Mouse (Mus musculus): ENCODE data around the gene Smurf2.
"Not testable (repeated sequence)": the region's sequence is repeated elsewhere in the genome, so short reads cannot be mapped to it uniquely, and the experiment has no call there.

Smurf2 gene

DNA sequence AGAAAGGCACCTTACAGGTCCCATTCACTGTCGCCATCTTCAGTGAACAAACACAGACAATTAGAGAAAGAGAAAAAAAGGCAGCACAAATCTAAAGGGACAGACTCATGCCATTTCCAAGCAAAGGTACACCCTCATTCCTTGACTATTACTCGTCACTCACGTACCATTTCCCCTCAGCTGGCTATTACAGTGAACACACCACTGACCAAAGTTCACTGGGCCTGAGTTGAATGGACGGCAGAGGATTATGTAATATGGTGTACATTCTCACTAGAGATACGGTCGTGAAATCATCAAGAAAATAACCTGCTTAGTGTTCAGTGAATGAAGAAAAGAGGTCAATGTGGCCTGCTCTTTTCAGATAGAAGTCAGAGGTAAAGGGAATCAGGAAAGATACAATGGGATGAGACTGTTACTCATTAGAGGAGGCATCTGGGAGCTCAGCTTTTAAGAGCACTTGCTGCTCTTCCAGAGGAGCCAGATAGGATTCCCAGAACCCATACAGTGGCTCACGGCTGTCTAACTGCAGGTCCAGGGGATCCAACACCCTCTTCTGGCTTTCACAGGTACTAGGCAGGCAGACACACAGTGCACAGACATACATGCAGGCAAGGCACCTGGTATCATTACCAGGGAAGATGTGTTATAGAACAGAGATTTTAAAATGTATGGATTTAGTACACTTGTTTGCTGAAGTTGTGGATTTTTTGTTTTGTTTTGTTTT lies 107.9 kb downstream of the Smurf2 start:
- no peak for DNase-seq (ENCODE audit: low spot score)

DNA sequence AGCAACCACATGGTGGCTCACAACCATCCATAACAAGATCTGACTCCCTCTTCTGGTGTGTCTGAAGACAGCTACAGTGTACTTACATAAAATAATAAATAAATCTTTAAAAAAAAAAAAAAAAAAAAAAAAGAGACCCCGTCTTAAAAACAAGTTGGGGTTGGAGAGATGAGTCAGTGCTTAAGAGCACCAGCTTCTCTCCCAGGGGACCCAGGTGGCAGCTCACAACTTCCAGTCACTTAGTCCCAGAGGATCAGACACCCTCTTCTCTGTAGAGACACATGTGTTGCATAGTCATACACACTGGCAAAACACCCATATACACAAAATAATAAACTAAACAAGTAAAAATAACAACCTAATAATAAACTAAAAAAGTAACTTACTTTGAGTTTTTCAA lies 113.1 kb downstream of the Smurf2 start:
- not testable (repeated sequence) for DNase-seq (ENCODE audit: low spot score)

DNA sequence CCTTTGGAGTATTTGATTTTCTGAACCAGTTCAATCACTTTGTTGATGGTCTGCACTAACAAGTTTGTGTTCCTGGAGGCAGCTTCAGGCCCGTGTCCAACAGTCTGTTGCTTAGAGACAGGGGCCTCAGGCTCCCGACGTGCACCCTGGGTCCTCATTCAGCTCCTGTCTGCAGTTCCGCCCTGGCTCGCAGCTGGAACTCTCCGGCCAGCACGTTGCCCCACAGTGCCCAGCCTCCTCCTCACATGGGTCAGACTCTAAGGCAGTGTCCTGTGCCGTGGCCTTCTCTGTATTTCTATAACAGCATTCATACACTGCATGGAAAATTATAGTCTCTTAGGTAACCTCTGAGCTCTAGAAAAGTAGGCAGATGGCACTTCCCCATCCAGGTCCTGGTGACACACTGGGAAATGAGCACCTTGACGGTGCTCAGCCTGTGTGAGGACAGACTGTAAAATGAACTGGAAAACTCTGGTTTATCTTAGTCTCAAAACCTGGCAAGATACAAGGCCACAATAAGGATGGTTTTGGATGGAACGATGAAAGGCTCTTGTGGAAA lies 118.4 kb downstream of the Smurf2 start:
- no peak for DNase-seq (ENCODE audit: low spot score)

DNA sequence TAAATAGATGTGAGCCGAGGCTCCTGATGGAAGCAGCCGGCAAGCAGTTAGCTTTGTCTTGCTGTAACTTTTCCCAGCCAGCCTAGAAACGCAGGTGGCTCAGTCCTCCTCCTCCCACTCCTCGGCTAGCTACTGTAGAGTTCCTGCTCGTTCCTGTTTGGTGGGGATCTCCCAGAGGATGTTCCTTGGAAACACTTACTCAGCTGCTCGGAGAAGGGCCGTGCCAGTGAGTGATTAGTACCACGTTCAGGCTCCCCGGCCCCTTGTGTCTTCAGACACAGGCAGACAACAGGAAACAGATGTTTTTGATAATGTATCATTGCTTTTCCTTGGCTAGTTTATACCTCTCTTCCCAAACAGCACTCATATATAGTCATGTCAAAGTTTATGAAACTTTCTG lies 124.8 kb downstream of the Smurf2 start:
- no peak for DNase-seq (ENCODE audit: low spot score)

DNA sequence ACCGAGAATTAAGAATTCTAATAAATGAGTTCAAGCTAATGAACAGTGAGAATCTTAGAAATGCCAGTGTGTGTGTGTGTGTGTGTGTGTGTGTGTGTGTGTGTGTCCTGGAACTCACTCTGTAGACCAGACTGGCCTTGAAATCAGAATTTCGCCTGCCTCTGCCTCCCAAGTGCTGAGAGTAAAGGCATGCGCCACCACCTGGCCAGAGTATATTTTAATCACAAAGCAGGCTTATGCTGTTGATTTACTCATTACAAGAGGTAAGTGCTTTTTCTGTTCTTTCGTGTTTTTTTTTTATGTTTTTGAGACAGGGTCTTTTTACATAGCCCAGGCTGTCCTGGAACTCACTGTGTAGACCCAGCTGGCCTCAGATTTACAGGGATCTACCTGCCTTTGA lies 126.7 kb downstream of the Smurf2 start:
- no peak for DNase-seq (ENCODE audit: low spot score)

DNA sequence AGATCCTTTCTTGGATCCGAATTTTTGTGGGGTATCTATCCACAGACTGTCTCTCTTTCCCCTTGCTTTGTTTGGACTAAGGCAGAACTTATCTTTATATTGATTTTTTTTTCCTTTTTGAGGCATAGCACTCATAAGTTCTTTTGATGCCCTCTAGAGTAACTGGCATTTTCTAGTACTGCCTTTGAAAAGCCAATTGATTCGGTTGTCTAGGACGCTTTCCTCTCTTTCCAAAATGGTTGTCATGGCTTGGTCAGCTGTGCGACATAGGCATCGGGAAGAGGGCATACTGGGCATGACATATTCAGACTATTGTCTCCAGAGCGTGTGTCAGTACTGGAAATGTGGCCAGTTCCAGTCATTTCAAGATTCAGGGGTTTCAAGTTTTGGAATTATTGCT lies 130.9 kb downstream of the Smurf2 start:
- no peak for DNase-seq (ENCODE audit: low spot score)

DNA sequence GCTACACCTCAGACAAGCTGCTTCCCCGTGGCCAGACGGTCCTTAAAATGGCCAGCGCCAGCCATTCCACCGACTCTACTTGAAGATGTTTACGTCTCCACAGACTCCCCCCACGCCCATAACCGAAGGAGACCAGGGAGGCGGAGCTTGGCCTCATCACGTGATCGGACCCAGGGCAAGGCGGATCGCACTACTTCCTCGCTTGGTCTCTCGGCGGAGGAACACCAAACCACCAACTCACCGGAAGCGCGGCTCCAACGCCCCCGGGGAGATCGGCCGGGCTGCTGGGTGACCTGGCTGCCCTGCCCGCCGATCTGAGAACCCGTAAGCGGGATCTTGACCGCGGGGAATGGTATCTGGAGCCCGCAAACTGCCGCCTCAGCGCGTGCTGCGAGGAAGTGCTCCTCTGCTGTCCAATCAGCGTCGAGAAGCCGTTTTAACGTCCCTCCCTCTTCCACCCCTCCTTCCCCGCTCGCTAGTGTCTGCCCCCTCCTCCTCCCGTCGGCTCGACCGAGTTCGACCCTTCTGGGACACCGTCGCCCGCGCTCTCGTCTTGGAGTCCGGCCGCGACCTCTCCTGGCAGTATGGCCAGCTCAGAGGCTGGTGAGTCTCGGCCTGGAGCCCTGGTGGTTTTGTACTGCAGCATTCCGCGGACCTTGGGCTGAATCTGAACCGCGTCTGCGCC lies 131.6 kb downstream of the Smurf2 start, which contains the start of the genes Ddx5 and Cep95:
Gene Ddx5, minus strand, starts transcription at position 411 of the 685 bp plus-strand sequence.
Gene Cep95, plus strand, starts transcription at position 478 of the 685 bp plus-strand sequence.
- peak; percentile 94 for DNase-seq (ENCODE audit: low spot score)

DNA sequence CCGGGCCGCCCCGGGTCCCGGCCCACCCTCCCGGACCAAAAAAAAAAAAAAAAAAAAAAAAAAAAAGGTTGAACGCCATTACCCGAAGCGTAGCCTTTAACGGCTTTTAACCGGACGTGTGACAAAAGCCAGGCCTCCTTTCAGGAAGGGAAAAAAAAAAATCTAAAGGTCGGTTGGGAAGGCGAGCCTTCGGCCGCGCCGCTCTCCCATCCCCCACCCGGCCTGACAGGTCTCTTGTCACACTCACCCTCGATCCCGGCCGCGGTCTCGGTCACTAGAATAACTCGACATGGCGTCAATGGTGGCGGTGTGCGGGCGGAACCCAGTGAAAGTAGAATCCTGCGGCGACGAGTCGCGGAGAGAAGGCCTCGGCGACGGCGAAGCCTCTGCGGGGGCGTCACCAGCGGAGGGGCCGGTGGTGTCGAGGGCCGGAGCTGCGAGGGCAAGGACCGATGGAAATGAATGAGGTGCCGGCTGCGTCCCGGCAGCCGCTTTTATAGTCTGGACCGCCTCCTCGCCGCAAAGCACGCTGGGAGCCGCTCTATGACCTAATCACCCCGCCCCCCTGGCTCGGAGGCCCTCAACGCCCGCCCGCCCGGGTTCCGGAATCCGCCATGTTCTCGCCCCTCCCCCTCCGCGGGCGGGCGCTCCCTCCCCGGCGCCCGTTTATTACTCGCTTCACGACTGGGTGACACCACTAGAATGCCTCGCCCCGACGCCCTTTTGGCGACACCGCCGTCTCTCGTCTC lies 132.3 kb downstream of the Smurf2 start:
- DNase-seq (ENCODE audit: low spot score) = peak; percentile 99

DNA sequence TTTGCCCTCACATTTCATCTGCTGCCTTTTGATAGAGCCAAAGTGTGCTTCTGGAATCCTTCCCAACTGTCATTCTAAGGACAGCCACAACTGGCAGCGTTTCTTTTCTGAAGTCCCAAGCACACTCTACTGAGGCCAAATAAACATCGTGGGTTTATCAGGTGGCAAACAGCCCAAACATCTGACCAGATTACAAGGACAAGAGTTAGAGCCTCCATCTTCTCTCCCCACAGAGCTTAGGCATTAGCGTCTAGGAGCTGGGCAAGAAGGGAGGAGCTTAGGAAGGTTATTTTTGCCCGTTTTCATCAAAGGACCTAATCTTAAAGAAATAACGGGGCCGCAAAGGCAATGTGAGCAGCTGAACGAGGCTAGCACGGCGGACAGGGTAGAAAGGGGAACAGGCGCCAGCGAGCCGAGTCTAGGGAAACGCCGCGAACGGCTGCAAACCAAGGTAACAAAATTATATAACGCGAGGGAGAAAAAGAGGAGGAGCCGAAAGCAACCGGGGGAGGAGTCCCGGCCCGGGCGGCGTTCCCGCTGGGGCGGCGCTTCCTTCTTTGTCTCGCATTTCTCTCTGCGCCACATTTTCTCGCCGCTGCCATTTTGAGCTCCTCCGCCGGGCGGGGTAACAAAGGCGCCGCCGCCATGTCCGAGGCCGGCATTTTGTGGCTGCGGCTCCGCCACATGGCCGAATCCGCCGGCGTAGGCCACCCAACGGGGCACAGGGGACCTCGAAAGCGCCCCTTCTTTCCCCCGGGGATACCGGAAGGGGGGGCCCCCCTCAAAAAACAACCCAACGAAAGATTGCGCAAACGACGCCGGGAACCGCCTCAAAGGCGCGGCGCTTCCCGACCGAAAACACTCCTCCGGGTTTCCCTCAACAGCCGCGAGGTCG lies 133.1 kb downstream of the Smurf2 start:
- DNase-seq (ENCODE audit: low spot score) = peak; percentile 88

DNA sequence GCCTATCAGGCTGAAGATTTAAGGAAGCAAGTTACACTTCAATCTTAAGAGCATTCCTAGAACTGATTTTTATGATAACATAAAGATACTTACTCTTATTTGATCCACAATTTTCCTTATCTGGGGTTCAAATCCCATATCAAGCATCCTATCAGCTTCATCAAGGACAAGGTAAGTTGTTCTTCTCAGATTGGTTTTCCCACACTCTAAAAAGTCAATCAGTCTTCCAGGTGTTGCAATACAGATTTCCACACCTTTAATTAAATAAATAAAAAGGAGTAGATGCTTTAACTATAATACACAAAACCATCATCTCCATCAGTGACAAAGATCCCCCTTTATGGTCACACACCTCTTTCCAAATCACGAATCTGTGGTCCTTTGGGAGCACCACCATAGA lies 135.5 kb downstream of the Smurf2 start:
- no peak for DNase-seq (ENCODE audit: low spot score)

DNA sequence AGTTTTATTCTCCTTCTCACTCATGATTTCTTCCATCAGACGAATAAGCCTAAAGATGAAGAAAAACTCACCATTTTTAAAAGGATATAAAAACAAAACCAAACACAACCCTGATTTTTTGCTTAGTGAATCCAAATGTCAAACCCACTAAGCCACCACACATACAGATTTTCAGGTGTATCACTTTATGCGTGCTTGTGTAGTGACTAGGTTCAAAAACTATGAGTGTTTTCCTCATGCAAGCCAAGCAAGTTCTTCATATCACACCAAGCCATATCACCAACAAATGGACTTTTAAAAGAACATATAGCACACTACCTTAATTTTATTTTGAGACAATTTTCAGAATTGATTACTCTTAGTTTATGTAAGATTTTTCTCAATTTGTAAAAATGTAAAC lies 136.0 kb downstream of the Smurf2 start:
- no peak for DNase-seq (ENCODE audit: low spot score)

DNA sequence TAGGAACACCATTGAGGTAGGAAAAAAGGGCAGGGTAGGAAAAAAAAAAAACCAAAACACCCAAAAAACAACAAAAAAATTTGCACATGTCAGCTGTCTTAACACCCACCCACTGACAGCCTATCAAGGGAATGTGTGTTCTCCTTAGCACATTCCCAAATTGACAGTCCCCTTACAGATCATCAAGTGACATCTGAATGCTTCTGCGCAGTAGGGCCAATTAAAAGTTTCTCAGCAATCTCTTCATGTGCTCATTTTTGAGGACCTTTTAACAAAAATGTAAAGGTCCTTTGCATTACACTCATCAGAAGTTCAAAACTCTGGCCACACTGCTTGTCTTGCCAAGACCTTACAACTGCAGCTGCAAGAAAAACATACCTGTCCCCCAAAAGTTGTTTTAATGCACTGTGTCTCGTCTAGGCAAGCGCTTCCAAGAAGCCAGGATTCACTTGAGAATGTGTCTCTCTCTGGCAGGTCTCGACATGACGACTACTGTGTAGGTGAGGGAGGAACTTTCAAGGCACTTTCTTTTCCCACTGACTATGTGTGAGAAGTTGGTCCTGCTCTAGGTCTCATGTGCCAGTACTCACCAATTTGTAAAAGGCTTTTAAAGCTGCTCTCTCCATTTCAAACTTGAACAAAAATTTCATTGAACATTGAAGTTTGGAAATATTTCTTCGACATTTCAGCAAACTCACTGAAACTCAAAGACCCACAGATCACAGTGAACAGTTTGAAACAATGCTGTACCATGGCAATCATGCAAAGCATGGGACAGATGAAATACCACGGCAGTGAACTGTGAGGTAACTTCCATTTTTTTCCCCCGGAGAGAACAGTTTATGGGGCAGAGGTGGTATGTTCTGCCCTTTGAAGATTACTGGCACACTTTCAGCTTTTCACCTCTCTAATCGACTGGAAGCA lies 137.4 kb downstream of the Smurf2 start:
- no peak for DNase-seq (ENCODE audit: low spot score)

DNA sequence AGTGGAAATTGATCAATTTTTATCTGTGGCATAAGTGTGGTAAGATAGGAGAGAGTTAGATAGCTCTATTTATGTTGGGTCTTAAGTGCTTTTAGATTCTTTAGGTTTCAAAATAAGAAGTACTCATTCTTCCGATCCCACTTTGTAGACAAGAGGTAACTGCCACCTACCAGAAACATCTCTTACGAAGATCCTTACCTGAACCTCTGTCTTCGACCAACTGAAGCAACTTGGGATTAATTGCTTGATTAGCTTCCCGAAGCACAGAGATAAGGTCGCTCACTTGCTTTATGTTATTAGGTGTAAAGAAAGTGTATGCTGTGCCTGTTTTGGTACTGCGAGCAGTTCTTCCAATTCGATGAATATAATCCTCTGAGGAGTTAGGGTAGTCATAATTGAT lies 138.2 kb downstream of the Smurf2 start:
- DNase-seq (ENCODE audit: low spot score) = not testable (repeated sequence)

DNA sequence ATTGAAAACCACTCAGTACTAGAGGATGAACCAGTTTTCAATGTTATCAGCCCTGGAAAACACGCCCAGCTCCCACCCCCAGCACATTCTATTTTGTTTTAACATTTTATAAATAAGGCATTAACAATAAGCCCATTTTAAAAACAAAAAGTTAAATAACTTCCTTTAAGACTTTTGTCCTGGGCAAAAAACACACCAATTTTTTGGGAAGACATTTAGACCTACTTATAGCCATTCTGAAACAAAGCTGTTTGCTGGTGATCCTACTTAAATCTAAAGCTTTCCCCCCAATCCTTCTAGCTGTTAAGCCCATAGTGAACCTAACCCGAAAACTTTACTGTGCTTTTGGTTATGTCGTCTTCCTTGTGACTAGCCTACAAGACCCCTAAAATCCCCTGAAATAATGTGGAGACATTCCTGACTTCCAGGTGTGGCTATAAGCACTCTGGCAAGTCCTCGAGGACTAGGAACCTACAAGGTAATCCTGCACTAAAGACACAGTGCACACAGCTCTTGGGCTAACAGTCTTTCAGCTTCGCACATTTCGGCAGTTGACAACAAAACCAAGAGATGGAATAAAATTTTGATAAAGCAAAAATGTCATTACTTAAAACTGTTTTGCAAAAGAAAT lies 139.8 kb downstream of the Smurf2 start:
- no peak for DNase-seq (ENCODE audit: low spot score)

DNA sequence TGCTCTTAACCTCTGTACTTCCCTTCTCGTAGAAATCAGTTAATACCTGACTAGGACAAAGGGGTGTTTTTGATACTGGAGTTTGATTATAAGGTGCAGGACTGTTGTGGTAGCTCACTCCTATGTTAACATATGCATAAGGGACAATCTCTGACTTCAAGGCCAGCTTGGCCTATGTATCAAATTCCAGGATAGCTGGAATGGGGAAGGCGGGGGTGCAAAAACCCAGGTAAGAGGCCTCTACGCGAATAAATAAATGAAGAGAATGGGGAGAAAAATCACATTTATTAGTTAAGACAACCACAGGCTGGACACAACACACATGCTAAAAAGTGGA lies 140.5 kb downstream of the Smurf2 start:
- DNase-seq (ENCODE audit: low spot score) = no peak

DNA sequence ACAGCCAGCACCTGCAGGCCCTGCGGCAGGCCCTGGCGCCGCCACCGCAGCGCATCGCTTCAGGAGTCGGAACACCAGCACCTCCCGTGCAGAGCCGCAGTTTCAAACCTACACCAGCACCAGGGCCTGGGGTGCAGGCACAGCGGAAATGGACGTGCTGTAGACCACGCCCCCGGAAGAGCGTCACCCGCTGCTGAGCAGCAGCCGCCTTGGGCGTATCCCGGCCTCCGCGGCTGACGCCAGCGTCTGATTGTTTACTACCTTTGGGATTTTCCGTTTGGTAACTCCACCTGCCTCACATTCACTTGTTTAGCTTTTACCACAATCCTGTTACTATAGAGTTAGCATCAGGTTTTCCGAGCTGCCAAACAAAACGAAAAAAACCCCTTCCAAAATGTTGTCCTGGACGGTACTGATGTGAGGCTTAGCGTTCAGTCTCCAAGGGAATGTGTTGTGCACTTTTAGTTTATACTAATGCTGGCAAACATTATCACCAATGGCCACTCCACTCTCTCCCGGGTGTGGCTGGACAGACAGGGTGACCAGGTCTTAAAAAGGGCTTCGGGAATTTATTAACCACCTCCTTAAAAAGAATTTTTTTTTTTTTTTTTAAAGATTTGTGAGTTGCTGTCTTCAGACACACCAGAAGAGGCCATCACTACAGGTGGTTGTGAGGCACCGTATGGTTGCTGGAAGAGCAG lies 141.0 kb downstream of the Smurf2 start, which contains the start of gene Polg2:
Gene Polg2, minus strand, starts transcription at position 150 of the 701 bp plus-strand sequence.
- peak; percentile 85 for DNase-seq (ENCODE audit: low spot score)

DNA sequence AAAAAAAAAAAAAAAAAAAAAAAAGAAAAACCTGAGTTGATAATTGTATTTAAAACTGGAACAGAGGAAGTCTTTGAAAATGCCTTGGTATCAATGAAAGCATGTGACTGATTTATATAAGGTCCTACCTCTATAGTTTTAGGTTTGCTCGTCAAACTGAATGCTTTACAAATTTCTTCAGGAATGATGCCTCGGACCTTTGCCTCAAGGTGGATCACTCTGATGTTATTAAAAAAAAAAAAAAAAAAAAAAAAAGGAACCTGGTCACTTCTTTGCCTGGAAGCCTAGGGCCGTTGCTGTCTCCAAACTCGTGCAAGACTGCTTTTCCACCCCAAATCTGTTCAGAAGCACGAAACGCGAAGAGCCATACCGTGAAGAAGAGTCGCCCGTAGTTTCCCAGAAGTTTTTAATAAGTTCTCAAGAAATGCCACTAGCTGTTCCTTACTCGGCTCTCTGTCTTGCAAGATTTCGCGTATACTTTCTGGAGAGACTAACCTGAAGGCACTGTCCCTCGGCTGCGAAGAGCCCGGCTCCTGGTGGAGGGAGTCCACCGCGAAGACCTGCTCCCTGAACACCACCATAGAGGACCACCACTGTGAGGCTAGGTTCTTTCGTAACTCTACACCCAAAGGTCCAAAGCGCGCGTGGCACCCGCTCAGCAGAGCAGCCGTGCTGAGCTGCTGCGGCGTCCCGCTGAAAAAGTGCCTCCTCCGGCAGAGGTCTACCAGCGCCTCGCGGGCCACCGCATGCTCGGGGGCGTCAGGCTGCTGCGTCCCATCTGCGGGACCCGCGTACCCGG lies 141.7 kb downstream of the Smurf2 start:
- no peak for DNase-seq (ENCODE audit: low spot score)

DNA sequence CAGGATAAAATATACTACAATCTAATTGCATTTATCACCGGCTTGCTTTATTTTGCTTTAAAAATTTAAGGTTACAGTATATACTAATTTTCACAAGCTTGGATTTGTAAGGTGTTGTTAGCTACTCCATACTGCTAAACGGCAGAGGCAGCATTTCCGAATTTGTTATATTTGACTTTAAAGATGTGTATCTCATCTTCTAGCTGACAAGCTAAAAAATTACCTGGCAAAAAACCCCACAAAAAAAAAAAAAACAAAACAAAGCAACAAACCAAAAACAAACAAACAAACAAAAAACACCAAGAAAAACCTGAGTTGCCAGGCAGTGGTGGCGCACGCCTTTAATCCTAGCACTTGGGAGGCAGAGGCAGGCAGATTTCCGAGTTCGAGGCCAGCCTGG lies 142.4 kb downstream of the Smurf2 start:
- no peak for DNase-seq (ENCODE audit: low spot score)

All from ovary, postnatal 14 days (tissue).